Mouse (Mus musculus): ENCODE measurements around the gene Gm20837.
"Not testable (repeated sequence)": the region's sequence is repeated elsewhere in the genome, so short reads cannot be mapped to it uniquely, and the experiment has no call there.

The Gm20837 gene

DNA sequence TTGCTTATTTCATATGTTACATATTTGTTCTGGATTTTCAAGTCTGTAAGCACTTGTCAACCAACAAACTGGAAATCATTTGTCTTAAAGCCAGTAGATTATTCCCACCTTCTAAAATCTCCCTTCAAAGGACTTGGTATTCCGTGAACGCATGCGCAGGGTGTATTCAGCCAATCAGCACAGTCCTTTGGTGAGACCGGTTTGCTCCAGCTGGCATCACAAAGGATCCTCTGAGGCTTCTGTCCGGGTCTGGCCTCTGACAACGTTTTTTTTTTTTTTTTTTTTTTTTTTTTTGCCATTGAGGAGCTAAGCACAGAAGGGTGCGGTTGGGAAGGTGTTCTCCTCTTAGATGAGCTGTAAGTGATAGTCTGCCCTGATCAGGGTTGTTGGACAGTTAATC, at the start of gene Gm20837:
Gene Gm20837, plus strand, starts transcription at position 301 of the 400 bp plus-strand sequence.
- not testable (repeated sequence) for DNase-seq (ENCODE audit: inconsistent age in 2 of 2, low spot score in 1 of 2)
